Mouse (Mus musculus) testis, adult 2 months (tissue): ENCODE measurements around the gene Smco2. TPM values are rescaled to one million over a fixed set of nuclear protein-coding genes. Genes with fewer than 3 reads are reported as not detected.

ENCODE experiments used
- H3K27ac ChIP-seq: fragments of 200-500 bp; 2 replicates; pipeline ENCODE4 v1.5.1; 2012; ENCODE audit warnings: low read depth, low read length; ENCODE audit not compliant: control insufficient read depth, insufficient read depth
- H3K27me3 ChIP-seq: fragments of 200-500 bp; 2 replicates; pipeline ENCODE4 v1.6.1; 2012; ENCODE audit warnings: mild to moderate bottlenecking, low read length, moderate library complexity; ENCODE audit not compliant: control insufficient read depth, insufficient read depth
- H3K36me3 ChIP-seq: fragments of 200-500 bp; 2 replicates; pipeline ENCODE4 v1.6.1; 2012; ENCODE audit warnings: mild to moderate bottlenecking, low read length; ENCODE audit not compliant: control insufficient read depth, insufficient read depth
- H3K4me1 ChIP-seq: fragments of 200-500 bp; 2 replicates; pipeline ENCODE4 v1.6.1; 2012; ENCODE audit warnings: low read length; ENCODE audit not compliant: control insufficient read depth, insufficient read depth
- H3K4me3 ChIP-seq: fragments of 200-500 bp; 2 replicates; pipeline ENCODE4 v1.5.1; 2012; ENCODE audit warnings: low read depth, mild to moderate bottlenecking, low read length, moderate library complexity, mixed read lengths; ENCODE audit not compliant: control insufficient read depth
- CTCF ChIP-seq: fragments of 200-500 bp; IDR thresholded peaks from 2 replicates; pipeline ENCODE4 v1.5.1; 2012; ENCODE audit warnings: low read depth, mild to moderate bottlenecking, inconsistent platforms, low read length, moderate library complexity; ENCODE audit not compliant: control insufficient read depth, insufficient read depth, insufficient replicate concordance
- POLR2A ChIP-seq: fragments of 200-500 bp; IDR thresholded peaks from 2 replicates; pipeline ENCODE4 v1.6.1; 2012; ENCODE audit warnings: low read depth, mild to moderate bottlenecking, inconsistent platforms, low read length, moderate library complexity; ENCODE audit not compliant: control insufficient read depth
- polyA plus RNA-seq: library from polyadenylated mRNA; depleted of rRNA; stranded (reverse); fragments of >200 nt; gene quantifications from 2 replicates; pipeline ENCODE4 v1.2.3, GENCODE M21; 2012; rRNA removed

Gene Smco2
- polyA plus RNA-seq, 1 experiment: 299 TPM

GRCm38 (mm10) chr6:146910801-146911200 lies 60.9 kb downstream of the Smco2 start:
- no peak for TF ChIP-seq POLR2A
- no peak for TF ChIP-seq CTCF
- no peaks in the 10 kb centered on the region for H3K36me3 ChIP-seq
- H3K4me1 ChIP-seq: no peaks in the 10 kb centered on the region; the same call in 1 of the 2 replicates
- no peak overlapping the region for H3K4me3 ChIP-seq
- no peaks in the 10 kb centered on the region for H3K27me3 ChIP-seq
- H3K27ac ChIP-seq: no peak overlapping the region

- Histone ChIP-seq H3K27me3 (no peaks in the 10 kb centered on the region), H3K4me1 (no peaks in the 10 kb centered on the region; the same call in 1 of the 2 replicates), H3K27ac (no peak overlapping the region), H3K36me3 (no peaks in the 10 kb centered on the region), H3K4me3 (no peak overlapping the region)
- TF ChIP-seq POLR2A: no peak
- no peak for TF ChIP-seq CTCF
Observed at GRCm38 (mm10) chr6:146912835-146913488, 63.1 kb downstream of the Smco2 start.

- no peaks in the 10 kb centered on the region for H3K27me3 ChIP-seq
- H3K4me1 ChIP-seq: no peaks in the 10 kb centered on the region; the same call in 1 of the 2 replicates
- no peak overlapping the region for H3K4me3 ChIP-seq
- H3K36me3 ChIP-seq: no peaks in the 10 kb centered on the region
- TF ChIP-seq POLR2A (no peak), CTCF (no peak)
- H3K27ac ChIP-seq: no peak overlapping the region
Observed at GRCm38 (mm10) chr6:146913489-146914198, 63.7 kb downstream of the Smco2 start.

GRCm38 (mm10) chr6:146915808-146916207 lies 65.9 kb downstream of the Smco2 start:
- Histone ChIP-seq H3K36me3 (no peaks in the 10 kb centered on the region), H3K27me3 (no peaks in the 10 kb centered on the region), H3K27ac (no peak overlapping the region), H3K4me3 (no peak overlapping the region), H3K4me1 (no peaks in the 10 kb centered on the region; the same call in 1 of the 2 replicates)
- TF ChIP-seq POLR2A (no peak), CTCF (no peak)

- TF ChIP-seq POLR2A: no peak
- no peak for TF ChIP-seq CTCF
Observed at GRCm38 (mm10) chr6:146917396-146917795, 67.5 kb downstream of the Smco2 start.

GRCm38 (mm10) chr6:146918341-146918740 lies 68.4 kb downstream of the Smco2 start:
- Histone ChIP-seq H3K4me3 (no peak overlapping the region), H3K27ac (no peak overlapping the region), H3K4me1 (no peaks in the 10 kb centered on the region), H3K36me3 (no peaks in the 10 kb centered on the region), H3K27me3 (no peaks in the 10 kb centered on the region)
- TF ChIP-seq CTCF (no peak), POLR2A (no peak)

More at GRCm38 (mm10) chr6:146917396-146917795, 67.5 kb downstream of the Smco2 start:
- Histone ChIP-seq H3K4me1 (no peaks in the 10 kb centered on the region; the same call in 1 of the 2 replicates), H3K4me3 (no peak overlapping the region), H3K36me3 (no peaks in the 10 kb centered on the region), H3K27ac (no peak overlapping the region), H3K27me3 (no peaks in the 10 kb centered on the region)

Other genes with a start within 250 kb of the Smco2 start
- gene Med21, start 207.6 kb upstream of the Smco2 start, polyA plus RNA-seq: 50.0 and 58.3 TPM in 2 replicates
- gene Tm7sf3, start 207.3 kb upstream of the Smco2 start, polyA plus RNA-seq: 4.8 and 6.5 TPM in 2 replicates
- 2.7 and 3.8 TPM in 2 replicates for gene Stk38l, start 125.1 kb upstream of the Smco2 start, polyA plus RNA-seq
- gene Arntl2, start 54.0 kb upstream of the Smco2 start, polyA plus RNA-seq: 2.7 and 3.0 TPM in 2 replicates
- 9.2 and 10.9 TPM in 2 replicates for gene Ppfibp1, start 38.4 kb downstream of the Smco2 start, polyA plus RNA-seq
- 170 and 188 TPM in 2 replicates for gene 1700034J05Rik, start 104.3 kb downstream of the Smco2 start, polyA plus RNA-seq
- 0.10 TPM in 2 replicates for gene Rep15, start 182.5 kb downstream of the Smco2 start, polyA plus RNA-seq
- gene Mrps35, start 192.7 kb downstream of the Smco2 start, polyA plus RNA-seq: 2.7 and 3.1 TPM in 2 replicates
- gene Mansc4, start 236.9 kb downstream of the Smco2 start, polyA plus RNA-seq: 1.1 and 1.3 TPM in 2 replicates
- gene Klhl42, start 241.3 kb downstream of the Smco2 start, polyA plus RNA-seq: 2.7 and 2.8 TPM in 2 replicates